Mouse (Mus musculus): ENCODE data around the gene Smoc1.

Gene Smoc1

GRCm38 (mm10) chr12:81235456-81236330 lies 209.1 kb downstream of the Smoc1 start:
- DNase-seq: no peak
